Mouse (Mus musculus) layer of hippocampus, adult 2 months (tissue): Measurements from ENCODE around the gene Fcf1. TPM values are rescaled to one million over a fixed set of nuclear protein-coding genes. Genes with fewer than 3 reads are reported as not detected.

Experiments used
- DNase-seq, 2 experiments: peaks; one replicate each; pipeline ENCODE4 v3.0.0; 2022; ENCODE audit warnings: low spot score in 2 of 2
- H3K27ac ChIP-seq: fragments of 200-600 bp; 2 replicates; pipeline ENCODE4 v1.8.1; 2022
- H3K4me3 ChIP-seq: fragments of 200-600 bp; 2 replicates; pipeline ENCODE4 v1.8.1; 2022; ENCODE audit warnings: mild to moderate bottlenecking
- CTCF ChIP-seq: fragments of 200-600 bp; conservative IDR thresholded peaks from 2 replicates; pipeline ENCODE4 v1.8.1; 2022; ENCODE audit warnings: antibody characterized with exemption, mild to moderate bottlenecking, moderate library complexity
- long read RNA-seq, 2 experiments: library from polyadenylated mRNA; stranded (forward); transcript quantifications; one replicate each; pipeline ENCODE4 v2.0.0; 2021; ENCODE audit warnings: borderline mapping rate in 2 of 2
- total RNA-seq, 2 experiments: library from RNA; stranded (reverse); gene quantifications; 2 replicates each; pipeline ENCODE4 v1.2.3; 2021

The Fcf1 gene
- total RNA-seq, result 10 to 100 TPM; 33.8 to 34.7 TPM
- long read RNA-seq, experiment 1, transcript Fcf1-201 (8 exons, 749 nt), result major isoform, 10 of 32 reads
- long read RNA-seq, experiment 1, partial matches to known transcripts, result 20 of 32 reads
- long read RNA-seq, experiment 1, other reads (novel, unspliced or antisense), result 2 of 32 reads
- long read RNA-seq, experiment 2, transcript Fcf1-201 (8 exons, 749 nt), result major isoform, 16 of 37 reads
- long read RNA-seq, experiment 2, partial matches to known transcripts, result 21 of 37 reads
- long read RNA-seq, experiment 2, other reads (novel, unspliced or antisense), result 0 of 37 reads

GRCm38 (mm10) chr12:84970428-84971096 lies at the start of gene Fcf1, which contains the start of gene Arel1:
Gene Fcf1, plus strand, starts transcription at chr12:84970897.
Gene Arel1, minus strand, starts transcription at chr12:84970900.
- no peak for TF ChIP-seq CTCF
- DNase-seq, result peak; percentile 92
- H3K27ac ChIP-seq, result peak within 1 kb of the TSS; percentile 90
- peak within 1 kb of the TSS; percentile 93 for H3K4me3 ChIP-seq

DNA sequence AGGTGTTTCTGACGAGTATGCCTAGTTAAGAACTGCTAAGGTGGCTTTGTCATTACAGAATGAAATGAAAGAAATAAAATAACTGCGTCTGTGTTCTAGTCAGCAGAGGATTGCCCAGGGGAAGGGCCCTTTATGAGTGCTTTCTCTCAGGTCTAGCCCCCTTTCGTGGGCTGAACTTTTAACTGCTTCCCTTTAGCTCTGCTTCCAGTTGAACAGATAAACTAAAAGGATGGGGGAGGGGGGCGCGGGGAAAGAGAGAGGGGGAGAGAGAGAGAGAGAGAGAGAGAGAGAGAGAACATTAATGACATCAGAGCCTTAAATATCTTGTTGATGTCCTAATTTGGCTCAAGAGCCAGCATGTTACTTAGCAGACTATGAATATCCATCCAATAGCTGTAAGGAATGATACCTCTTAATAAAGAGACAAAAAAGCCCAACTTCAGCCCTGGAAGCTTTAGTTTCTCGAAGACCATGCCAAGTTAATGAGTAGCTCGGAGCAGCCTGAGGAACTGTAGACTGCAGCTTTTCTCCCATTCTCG lies 48.7 kb upstream of the Fcf1 start:
- H3K4me3 ChIP-seq, result no peak overlapping the region
- no peak for TF ChIP-seq CTCF
- H3K27ac ChIP-seq, result no peak overlapping the region
- DNase-seq, result no peak

- peak in 1 of 2 experiments; percentile 30 for DNase-seq
- no peak overlapping the region for H3K27ac ChIP-seq
- TF ChIP-seq CTCF, result no peak
- H3K4me3 ChIP-seq, result no peak overlapping the region
These were observed 46.4 kb upstream of the Fcf1 start for GRCm38 (mm10) chr12:84924324-84924723.

DNA sequence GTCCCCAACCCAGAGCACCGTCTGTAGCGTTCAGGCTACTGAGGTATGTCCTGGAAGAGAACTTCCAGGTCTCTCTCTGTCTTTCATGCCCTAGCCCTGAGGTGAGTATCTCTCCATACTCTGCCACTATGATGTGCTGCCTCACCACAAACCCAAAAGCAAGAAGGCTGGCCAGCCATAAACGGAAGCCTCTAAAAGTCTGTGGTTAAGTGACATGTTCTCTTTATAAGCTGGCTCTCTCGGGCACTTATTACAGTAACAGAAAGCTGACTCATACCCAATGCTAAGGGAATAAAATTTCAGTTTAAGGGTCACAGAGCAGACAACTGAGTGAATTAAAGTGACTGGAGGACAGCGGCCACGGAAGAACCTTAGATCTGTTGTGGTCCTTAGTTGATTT lies 44.2 kb upstream of the Fcf1 start:
- DNase-seq, result no peak
- Histone ChIP-seq H3K4me3 (no peak overlapping the region), H3K27ac (no peak overlapping the region)
- no peak for TF ChIP-seq CTCF

DNA sequence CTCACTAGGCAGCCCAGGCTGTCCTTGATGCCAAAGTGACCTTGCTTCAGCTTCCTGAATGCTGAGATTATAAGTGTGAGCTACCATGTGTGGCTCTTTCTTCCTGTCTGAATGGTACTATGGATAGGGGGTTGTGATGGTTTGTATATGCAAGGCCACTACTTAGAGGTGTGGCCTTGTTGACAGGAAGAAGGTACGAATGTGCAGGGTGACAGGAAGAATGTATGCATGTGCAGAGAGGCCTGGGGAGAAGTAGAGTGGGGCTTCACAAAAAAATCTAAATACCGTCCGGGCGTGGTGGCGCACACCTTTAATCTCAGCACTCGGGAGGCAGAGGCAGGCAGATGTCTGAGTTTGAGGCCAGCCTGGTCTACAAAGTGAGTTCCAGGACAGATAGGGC lies 38.5 kb upstream of the Fcf1 start:
- no peak for DNase-seq

GRCm38 (mm10) chr12:84935343-84935742 lies 35.4 kb upstream of the Fcf1 start:
- no peak overlapping the region for H3K27ac ChIP-seq
- no peak for TF ChIP-seq CTCF
- no peak for DNase-seq
- H3K4me3 ChIP-seq, result no peak overlapping the region

More for the DNA sequence above, 38.5 kb upstream of the Fcf1 start:
- no peak overlapping the region for H3K4me3 ChIP-seq
- no peak for TF ChIP-seq CTCF
- H3K27ac ChIP-seq, result no peak overlapping the region

DNA sequence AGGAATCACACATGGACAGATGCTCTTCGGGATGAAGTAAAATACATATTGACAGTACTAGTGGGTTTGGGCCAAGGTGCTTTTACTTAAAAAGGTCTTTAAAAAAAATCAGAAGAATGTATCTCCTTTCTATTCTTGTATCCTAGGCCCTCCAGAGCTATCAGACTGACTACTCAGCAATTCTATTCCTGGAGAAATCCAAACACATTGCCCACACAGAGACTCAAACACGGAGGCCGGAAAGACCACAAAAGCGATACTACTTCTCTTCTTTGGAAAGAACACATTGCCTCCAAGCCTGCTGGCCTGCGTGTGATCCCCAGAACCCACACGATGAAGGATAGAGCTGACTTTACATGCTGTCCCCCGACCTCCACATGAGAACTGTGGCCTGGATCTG lies 31.6 kb upstream of the Fcf1 start:
- Histone ChIP-seq H3K4me3 (no peak overlapping the region), H3K27ac (peak overlapping the region; percentile 25; the same call in 1 of the 2 replicates)
- no peak for DNase-seq
- TF ChIP-seq CTCF, result no peak

- no peak overlapping the region for H3K27ac ChIP-seq
- DNase-seq, result no peak
- no peak overlapping the region for H3K4me3 ChIP-seq
- no peak for TF ChIP-seq CTCF
These were observed 30.4 kb upstream of the Fcf1 start for GRCm38 (mm10) chr12:84940343-84940742.

DNA sequence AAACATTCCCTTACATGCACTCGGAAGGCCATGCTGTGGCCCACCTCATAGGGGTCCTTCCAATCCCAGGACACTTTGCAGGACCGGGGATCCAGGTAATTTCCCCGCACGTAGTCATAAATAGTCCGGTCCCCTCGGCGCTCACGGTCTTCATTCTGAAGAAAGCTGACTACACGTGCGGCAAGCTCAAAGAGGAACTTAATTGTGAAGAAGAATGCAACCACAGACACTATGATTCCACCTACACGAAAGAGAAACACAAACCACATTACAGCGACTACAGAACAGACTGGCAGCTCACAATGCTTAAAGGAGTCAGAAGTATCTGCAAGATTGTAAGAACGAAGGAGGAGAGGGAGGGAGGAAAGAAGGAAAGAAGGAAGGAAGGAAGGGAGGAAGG lies 29.0 kb upstream of the Fcf1 start:
- no peak for DNase-seq
- TF ChIP-seq CTCF, result no peak
- no peak overlapping the region for H3K27ac ChIP-seq

GRCm38 (mm10) chr12:84943006-84943952 lies 27.4 kb upstream of the Fcf1 start:
- H3K4me3 ChIP-seq, result no peak overlapping the region
- TF ChIP-seq CTCF, result no peak

More for the DNA sequence above, 29.0 kb upstream of the Fcf1 start:
- H3K4me3 ChIP-seq, result no peak overlapping the region

DNA sequence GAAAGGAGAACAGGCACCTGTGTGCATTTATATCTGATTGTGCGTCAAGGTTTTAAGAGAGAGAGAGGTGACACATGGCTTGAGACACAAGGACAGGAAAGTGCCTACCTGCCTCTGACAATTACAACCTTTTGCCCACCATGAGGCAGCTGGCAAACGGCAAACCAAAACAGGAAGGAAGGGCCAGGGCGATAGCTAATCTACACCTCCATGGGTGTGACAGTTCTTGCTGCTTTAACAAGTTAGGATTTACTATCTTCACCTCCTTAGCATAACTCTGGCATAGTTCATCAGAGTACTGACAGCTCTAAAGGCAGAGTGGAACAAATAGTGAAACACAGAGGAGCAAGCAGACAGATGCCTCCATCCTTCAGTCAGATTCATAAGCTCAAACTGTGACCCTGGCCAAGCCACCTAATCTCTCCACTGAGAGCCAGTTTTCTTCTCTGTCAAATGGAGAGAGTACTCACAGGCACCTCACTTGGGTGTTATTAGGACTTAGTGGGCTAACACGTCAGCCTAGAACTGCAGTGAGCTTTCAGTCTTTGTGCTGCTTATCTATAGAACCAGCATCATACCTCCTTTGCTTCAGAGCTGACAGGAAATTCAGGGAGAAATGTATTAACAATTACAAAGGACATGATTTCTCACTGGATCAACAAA lies 26.4 kb upstream of the Fcf1 start:
- no peak for DNase-seq
- no peak for TF ChIP-seq CTCF
- Histone ChIP-seq H3K4me3 (no peak overlapping the region), H3K27ac (no peak overlapping the region)

More at GRCm38 (mm10) chr12:84943006-84943952, 27.4 kb upstream of the Fcf1 start:
- DNase-seq, result no peak
- H3K27ac ChIP-seq, result no peak overlapping the region
